Mouse (Mus musculus): ENCODE results near the gene 2210408I21Rik. TPM values are rescaled to one million over a fixed set of nuclear protein-coding genes. Genes with fewer than 3 reads are reported as not detected.

2210408I21Rik gene
- polyA plus RNA-seq, 1 experiment: 3.4 TPM

DNA sequence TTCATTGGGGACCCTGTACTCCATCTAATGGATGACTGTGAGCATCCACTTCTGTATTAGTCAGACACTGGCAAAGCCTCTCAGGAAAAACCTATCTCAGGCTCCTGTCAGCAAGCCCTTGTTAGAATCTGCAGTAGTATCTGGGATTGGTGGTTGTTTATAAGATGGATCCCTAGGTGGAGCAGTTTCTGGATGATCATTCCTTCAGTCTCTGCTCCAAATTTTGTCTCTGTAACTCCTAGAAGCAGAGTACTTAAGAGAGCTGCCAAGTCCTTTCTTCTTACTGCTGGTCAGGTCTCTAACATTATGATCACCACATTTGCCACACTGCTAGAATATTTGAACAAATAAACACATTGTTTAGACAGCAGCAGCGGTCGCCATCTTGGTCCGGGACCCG, 402.1 kb downstream of the 2210408I21Rik start:
- Histone ChIP-seq H3K4me1 (ENCODE audit: control insufficient read depth, insufficient read depth, low read length) (no peaks in the 10 kb centered on the region), H3K4me3 (ENCODE audit: low read depth, low read length) (no peak overlapping the region), H3K27me3 (ENCODE audit: control insufficient read depth, insufficient read depth, low read length, poor library complexity, severe bottlenecking) (no peaks in the 10 kb centered on the region), H3K9me3 (replicated peaks; ENCODE audit: control insufficient read depth, insufficient read depth, low read length, poor library complexity, severe bottlenecking) (no peaks in the 10 kb centered on the region; the same call in 1 of the 2 replicates), H3K36me3 (ENCODE audit: control insufficient read depth, insufficient read depth, low read length, poor library complexity, severe bottlenecking) (no peaks in the 10 kb centered on the region), H3K27ac (ENCODE audit: insufficient read depth, low read length) (no peak overlapping the region; the same call in 1 of the 2 replicates), H3K9ac (ENCODE audit: low read depth, poor library complexity, severe bottlenecking) (no peak overlapping the region)
- no peak for TF ChIP-seq POLR2A (IDR thresholded peaks at IDR 0.05; ENCODE audit: insufficient read depth, low read length)
- no peak for TF ChIP-seq CTCF (IDR thresholded peaks at IDR 0.05; ENCODE audit: low read depth, low read length)
- TF ChIP-seq EP300 (IDR thresholded peaks at IDR 0.05; ENCODE audit: insufficient read depth, low read depth, low read length): no peak

DNA sequence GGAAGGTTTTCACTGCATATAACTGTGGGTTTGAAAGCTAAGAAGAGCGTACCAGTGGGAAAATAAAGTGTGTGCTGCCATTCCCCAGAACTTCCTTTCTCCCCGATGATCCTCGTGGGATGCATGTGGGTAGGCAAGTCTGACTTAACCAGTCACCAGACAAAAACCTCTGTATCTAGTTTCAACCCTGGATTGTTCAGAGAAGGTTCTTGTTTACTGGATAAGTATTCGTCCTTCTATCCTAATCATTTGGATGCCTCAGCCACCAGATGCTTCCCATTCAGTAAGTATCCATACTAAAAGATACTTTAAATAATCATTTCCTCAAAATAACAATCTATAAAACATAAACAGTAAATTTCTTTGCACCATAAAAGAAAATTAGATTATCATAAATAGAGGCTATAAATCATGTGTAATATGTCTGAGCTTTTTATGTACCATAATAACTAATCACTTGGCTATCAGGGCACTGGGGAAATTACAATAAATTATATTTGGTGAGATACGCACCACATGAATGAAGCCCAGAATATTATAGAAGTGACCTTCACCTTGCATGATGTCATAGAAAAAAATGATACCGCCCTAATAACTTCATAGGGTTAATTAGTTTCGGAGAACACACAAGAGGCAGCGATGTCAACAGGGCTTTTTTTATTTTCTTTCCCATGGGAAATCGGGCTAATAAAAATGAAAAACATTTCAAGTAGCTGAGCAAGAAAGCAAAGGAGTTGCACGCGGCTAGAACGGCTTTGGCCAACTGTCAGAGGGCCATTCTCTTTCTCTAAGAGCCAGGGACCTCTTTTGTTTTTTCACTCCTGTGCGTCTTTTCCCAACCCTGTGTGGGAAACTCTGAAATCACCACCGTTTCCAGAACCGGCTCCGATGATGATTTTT, 412.4 kb downstream of the 2210408I21Rik start:
- H3K4me1 ChIP-seq (ENCODE audit: control insufficient read depth, insufficient read depth, low read length): no peaks in the 10 kb centered on the region
- H3K9me3 ChIP-seq (replicated peaks; ENCODE audit: control insufficient read depth, insufficient read depth, low read length, poor library complexity, severe bottlenecking): no peaks in the 10 kb centered on the region
- no peak overlapping the region for H3K27ac ChIP-seq (ENCODE audit: insufficient read depth, low read length)
- no peak overlapping the region for H3K4me3 ChIP-seq (ENCODE audit: low read depth, low read length)
- TF ChIP-seq POLR2A (IDR thresholded peaks at IDR 0.05; ENCODE audit: insufficient read depth, low read length): no peak
- no peaks in the 10 kb centered on the region for H3K27me3 ChIP-seq (ENCODE audit: control insufficient read depth, insufficient read depth, low read length, poor library complexity, severe bottlenecking)
- no peak overlapping the region for H3K9ac ChIP-seq (ENCODE audit: low read depth, poor library complexity, severe bottlenecking)
- no peaks in the 10 kb centered on the region for H3K36me3 ChIP-seq (ENCODE audit: control insufficient read depth, insufficient read depth, low read length, poor library complexity, severe bottlenecking)

DNA sequence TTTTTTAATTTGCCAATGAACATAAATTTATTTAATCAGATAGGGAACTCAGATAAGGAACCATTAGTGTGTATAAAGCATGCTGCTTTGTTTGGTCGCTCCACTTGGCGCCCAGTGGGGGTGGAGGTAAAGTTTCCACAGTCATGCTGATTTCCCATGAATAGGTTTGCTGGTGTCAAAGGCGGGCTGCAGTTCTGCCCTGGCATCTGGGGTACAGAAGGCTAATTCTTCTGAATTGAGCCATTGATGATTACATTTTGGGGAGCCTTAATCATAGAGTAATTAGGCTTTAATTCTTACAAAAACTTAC, 413.0 kb downstream of the 2210408I21Rik start:
- Histone ChIP-seq H3K9me3 (replicated peaks; ENCODE audit: control insufficient read depth, insufficient read depth, low read length, poor library complexity, severe bottlenecking) (no peaks in the 10 kb centered on the region), H3K27ac (ENCODE audit: insufficient read depth, low read length) (no peak overlapping the region), H3K4me3 (ENCODE audit: low read depth, low read length) (no peak overlapping the region), H3K9ac (ENCODE audit: low read depth, poor library complexity, severe bottlenecking) (no peak overlapping the region), H3K4me1 (ENCODE audit: control insufficient read depth, insufficient read depth, low read length) (no peaks in the 10 kb centered on the region), H3K36me3 (ENCODE audit: control insufficient read depth, insufficient read depth, low read length, poor library complexity, severe bottlenecking) (no peaks in the 10 kb centered on the region), H3K27me3 (ENCODE audit: control insufficient read depth, insufficient read depth, low read length, poor library complexity, severe bottlenecking) (no peaks in the 10 kb centered on the region)
- TF ChIP-seq POLR2A (IDR thresholded peaks at IDR 0.05; ENCODE audit: insufficient read depth, low read length) (no peak), EP300 (IDR thresholded peaks at IDR 0.05; ENCODE audit: insufficient read depth, low read depth, low read length) (no peak), CTCF (IDR thresholded peaks at IDR 0.05; ENCODE audit: low read depth, low read length) (no peak)

DNA sequence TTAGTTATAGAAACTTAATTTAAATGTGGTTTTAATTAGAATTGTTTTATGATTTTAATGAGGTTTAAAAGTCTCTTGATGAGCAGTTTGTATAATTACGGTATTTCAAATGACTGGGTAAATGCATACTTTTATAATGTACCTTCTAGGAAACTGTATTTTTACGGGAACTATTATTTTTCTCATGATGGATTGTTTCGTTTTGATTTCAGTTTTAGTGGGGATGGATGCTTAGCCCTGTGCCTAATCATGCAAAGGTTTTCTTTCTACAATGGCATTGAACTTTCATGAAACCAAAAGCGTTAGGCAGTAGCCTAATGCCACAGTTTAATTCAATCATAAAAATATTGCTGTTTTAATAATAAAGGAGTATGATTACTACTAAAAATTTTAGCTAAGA, 413.4 kb downstream of the 2210408I21Rik start:
- no peaks in the 10 kb centered on the region for H3K9me3 ChIP-seq (replicated peaks; ENCODE audit: control insufficient read depth, insufficient read depth, low read length, poor library complexity, severe bottlenecking)
- H3K36me3 ChIP-seq (ENCODE audit: control insufficient read depth, insufficient read depth, low read length, poor library complexity, severe bottlenecking): no peaks in the 10 kb centered on the region
- H3K27ac ChIP-seq (ENCODE audit: insufficient read depth, low read length): no peak overlapping the region
- no peaks in the 10 kb centered on the region for H3K4me1 ChIP-seq (ENCODE audit: control insufficient read depth, insufficient read depth, low read length)
- TF ChIP-seq EP300 (IDR thresholded peaks at IDR 0.05; ENCODE audit: insufficient read depth, low read depth, low read length) (no peak), CTCF (IDR thresholded peaks at IDR 0.05; ENCODE audit: low read depth, low read length) (no peak), POLR2A (IDR thresholded peaks at IDR 0.05; ENCODE audit: insufficient read depth, low read length) (no peak)
- no peak overlapping the region for H3K9ac ChIP-seq (ENCODE audit: low read depth, poor library complexity, severe bottlenecking)
- H3K4me3 ChIP-seq (ENCODE audit: low read depth, low read length): no peak overlapping the region
- no peaks in the 10 kb centered on the region for H3K27me3 ChIP-seq (ENCODE audit: control insufficient read depth, insufficient read depth, low read length, poor library complexity, severe bottlenecking)

DNA sequence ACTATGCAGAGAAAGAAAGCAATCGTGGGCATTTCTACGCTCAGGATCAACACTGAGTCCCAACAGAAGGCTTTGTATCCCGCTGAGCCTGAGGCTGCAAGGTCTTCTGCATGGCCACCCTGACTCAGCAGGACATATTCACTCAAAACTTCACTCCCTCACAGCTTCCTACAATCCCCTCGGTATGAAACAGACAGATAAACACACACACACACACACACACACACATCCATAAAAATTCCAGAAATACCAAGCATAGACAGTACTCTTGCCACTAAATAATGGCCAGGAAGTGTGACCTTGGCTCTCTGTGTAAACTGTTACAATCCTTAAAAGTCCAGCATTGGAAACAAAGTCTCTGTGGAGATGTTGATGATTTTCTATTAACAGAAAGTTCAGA, 458.7 kb downstream of the 2210408I21Rik start:
- TF ChIP-seq POLR2A (IDR thresholded peaks at IDR 0.05; ENCODE audit: insufficient read depth, low read length): no peak
- no peak for TF ChIP-seq EP300 (IDR thresholded peaks at IDR 0.05; ENCODE audit: insufficient read depth, low read depth, low read length)
- TF ChIP-seq CTCF (IDR thresholded peaks at IDR 0.05; ENCODE audit: low read depth, low read length): no peak
- H3K27me3 ChIP-seq (ENCODE audit: control insufficient read depth, insufficient read depth, low read length, poor library complexity, severe bottlenecking): no peaks in the 10 kb centered on the region
- no peaks in the 10 kb centered on the region for H3K4me1 ChIP-seq (ENCODE audit: control insufficient read depth, insufficient read depth, low read length)
- no peak overlapping the region for H3K4me3 ChIP-seq (ENCODE audit: low read depth, low read length)
- H3K36me3 ChIP-seq (ENCODE audit: control insufficient read depth, insufficient read depth, low read length, poor library complexity, severe bottlenecking): no peaks in the 10 kb centered on the region
- peaks cover 7% of the 10 kb centered on the region; the same call in 1 of the 2 replicates for H3K9me3 ChIP-seq (replicated peaks; ENCODE audit: control insufficient read depth, insufficient read depth, low read length, poor library complexity, severe bottlenecking)
- H3K27ac ChIP-seq (ENCODE audit: insufficient read depth, low read length): no peak overlapping the region
- H3K9ac ChIP-seq (ENCODE audit: low read depth, poor library complexity, severe bottlenecking): no peak overlapping the region

DNA sequence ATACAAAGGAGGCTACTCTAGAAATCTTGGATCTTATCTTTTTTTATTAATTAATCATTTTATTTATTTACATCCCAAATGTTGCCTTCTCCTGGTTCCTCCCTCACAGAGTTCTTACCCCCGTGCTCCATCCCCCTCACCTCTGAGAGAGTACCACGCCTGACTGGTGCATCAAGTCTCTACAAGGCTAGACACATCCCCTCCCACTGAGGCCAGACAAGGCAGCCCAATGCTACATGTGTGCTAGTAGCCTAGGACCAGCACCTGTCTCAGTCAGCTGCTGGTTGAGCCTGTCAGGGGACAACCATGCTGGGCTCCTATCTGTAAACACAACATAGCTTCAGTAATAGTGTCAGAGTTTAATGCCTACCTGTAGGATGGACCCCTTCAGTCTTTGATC, 480.0 kb downstream of the 2210408I21Rik start:
- no peak overlapping the region for H3K27ac ChIP-seq (ENCODE audit: insufficient read depth, low read length)
- 0 out of 2 replicates have a peak, but pooled peaks cover 3% of the 10 kb centered on the region for H3K9me3 ChIP-seq (replicated peaks; ENCODE audit: control insufficient read depth, insufficient read depth, low read length, poor library complexity, severe bottlenecking)
- no peaks in the 10 kb centered on the region for H3K36me3 ChIP-seq (ENCODE audit: control insufficient read depth, insufficient read depth, low read length, poor library complexity, severe bottlenecking)
- no peak overlapping the region for H3K9ac ChIP-seq (ENCODE audit: low read depth, poor library complexity, severe bottlenecking)
- TF ChIP-seq EP300 (IDR thresholded peaks at IDR 0.05; ENCODE audit: insufficient read depth, low read depth, low read length) (no peak), CTCF (IDR thresholded peaks at IDR 0.05; ENCODE audit: low read depth, low read length) (no peak), POLR2A (IDR thresholded peaks at IDR 0.05; ENCODE audit: insufficient read depth, low read length) (no peak)
- no peaks in the 10 kb centered on the region for H3K4me1 ChIP-seq (ENCODE audit: control insufficient read depth, insufficient read depth, low read length)
- H3K4me3 ChIP-seq (ENCODE audit: low read depth, low read length): no peak overlapping the region
- no peaks in the 10 kb centered on the region for H3K27me3 ChIP-seq (ENCODE audit: control insufficient read depth, insufficient read depth, low read length, poor library complexity, severe bottlenecking)

Other genes with a start within 250 kb of the 2210408I21Rik start
- gene Slf1, start 67 bp upstream of the 2210408I21Rik start, polyA plus RNA-seq (2011; ENCODE audit: insufficient read depth, insufficient read length, low read depth, missing spikeins): 22.2 and 23.9 TPM in 2 replicates

Data from ES-Bruce4 (cell line).